In the genomic region with DNA sequence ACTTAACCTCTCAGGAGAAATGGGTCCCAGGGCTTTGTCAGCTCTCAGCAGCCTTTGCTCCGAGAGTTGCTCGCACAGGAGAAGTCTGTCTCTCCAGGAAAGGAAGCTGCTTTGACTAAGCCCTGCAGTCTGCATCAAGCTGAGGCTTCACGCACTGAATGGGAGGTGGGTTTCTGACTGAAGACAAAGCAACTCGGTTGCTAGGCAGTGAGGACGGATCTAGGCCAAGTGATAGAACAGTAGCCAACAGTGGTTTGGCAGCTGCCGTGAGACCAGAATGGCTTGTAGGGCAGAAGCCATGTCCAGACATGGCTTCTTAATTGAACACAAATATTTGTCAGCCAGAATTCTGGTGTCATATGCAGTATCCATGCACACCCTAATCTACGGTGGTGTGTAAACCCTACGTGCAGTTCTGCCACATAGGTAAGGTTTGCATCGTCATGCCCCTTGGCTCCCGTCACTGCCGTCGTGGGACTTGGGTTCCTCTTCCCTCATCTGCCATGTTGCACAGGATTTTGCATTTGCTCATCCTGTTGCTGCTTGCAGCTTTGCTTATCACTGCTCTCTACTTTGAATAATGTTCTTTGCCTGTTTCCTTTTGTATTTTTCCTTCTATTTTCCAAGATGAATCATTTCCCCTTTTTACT, we compare ENCODE assay signal across 13 mouse cellular contexts.
DNase-seq lines count a peak whose midpoint lies in the region; ATAC-seq and TF ChIP-seq lines count a peak whose summit lies in the region.
"Had no signal": no experiment of that assay in that cellular context is flagged by ENCODE, and none has a peak within 500 bp of the region (broad histone marks: within the 10 kb centered on the region; RNA-seq: fewer than 3 reads in every experiment).

No protein-coding gene starts in this region.

- H3K4me3 ChIP-seq in MEL (ENCODE audit: control insufficient read depth in 1 of 2, insufficient read depth in 1 of 2, low read depth in 2 of 2, low read length in 2 of 2): peak overlapping the region in 1 of 2 experiments; percentile 13; a peak in 1 of 4 replicates
- H3K4me3 ChIP-seq: embryonic facial prominence, embryonic 12.5 days had no signal

- peak in 1 of 2 experiments; percentile 40; a peak in 3 of 4 replicates for TF ChIP-seq EP300 in MEL (IDR thresholded peaks at IDR 0.05; ENCODE audit: low read depth in 1 of 2, low read length in 2 of 2)

- no peaks in the 10 kb centered on the region for H3K9me3 ChIP-seq in MEL (replicated peaks; ENCODE audit: insufficient read depth, low read length)
- H3K9me3 ChIP-seq: embryonic facial prominence, embryonic 12.5 days had no signal

- TF ChIP-seq CTCF in MEL (IDR thresholded peaks at IDR 0.05 in 2 of 3, conservative IDR thresholded peaks at IDR 0.05 in 1 of 3; ENCODE audit: control insufficient read depth in 1 of 3, insufficient read depth in 1 of 3, low read depth in 2 of 3, low read length in 3 of 3, poor library complexity in 1 of 3, severe bottlenecking in 1 of 3): no peak

- H3K9ac ChIP-seq in MEL (ENCODE audit: control insufficient read depth, low read depth, low read length, poor library complexity, severe bottlenecking): no peak overlapping the region
- H3K9ac ChIP-seq: embryonic facial prominence, embryonic 12.5 days; liver, postnatal 0 days had no signal

- no peak for TF ChIP-seq POLR2A in MEL (IDR thresholded peaks at IDR 0.05; ENCODE audit: control insufficient read depth in 1 of 2, insufficient read depth in 1 of 2, low read depth in 1 of 2, low read length in 2 of 2, poor library complexity in 1 of 2)

- intact Hi-C loops in heart, postnatal 10 days (cut with DNase I): no loop called here

- no peak for TF ChIP-seq RAD21 in MEL (IDR thresholded peaks at IDR 0.05; ENCODE audit: low read depth, low read length)

- peaks cover 40 to 49% of the 10 kb centered on the region in 2 experiments for H3K4me1 ChIP-seq in MEL (ENCODE audit: control insufficient read depth in 1 of 2, insufficient read depth in 2 of 2, low read length in 2 of 2)

- peak overlapping the region; percentile 32 for H3K27ac ChIP-seq in MEL (ENCODE audit: control insufficient read depth, low read depth, low read length)
- H3K27ac ChIP-seq: embryonic facial prominence, embryonic 12.5 days had no signal

- no peaks in the 10 kb centered on the region for H3K27me3 ChIP-seq in MEL (ENCODE audit: control insufficient read depth in 1 of 2, insufficient read depth in 2 of 2, low read length in 2 of 2)
- H3K27me3 ChIP-seq: CH12.LX; embryonic facial prominence, embryonic 12.5 days had no signal

- peaks cover 0 to 51% of the 10 kb centered on the region in 2 experiments; a peak in 3 of 4 replicates for H3K36me3 ChIP-seq in MEL (ENCODE audit: control insufficient read depth in 1 of 2, insufficient read depth in 2 of 2, low read length in 2 of 2)
- H3K36me3 ChIP-seq: embryonic facial prominence, embryonic 12.5 days had no signal

- peak; percentile 57; the same call in 1 of the 2 replicates for ATAC-seq in megakaryocyte-erythroid progenitor cell, adult 5-6 weeks (replicated peaks; ENCODE audit: low FRiP score, low TSS enrichment, poor library complexity, severe bottlenecking)
- ATAC-seq: liver, postnatal 0 days had no signal

- DNase-seq in heart, postnatal 10 days: peak; percentile 62 to 63
- DNase-seq in heart, adult 8-10 months (ENCODE audit: low spot score): no peak
- peak; percentile 77 for DNase-seq in MEL (ENCODE audit: low read depth, low spot score)
- DNase-seq in adipocyte (ENCODE audit: low spot score): peak; percentile 93
- DNase-seq in T-cell, adult 2 months (ENCODE audit: low spot score): no peak
- DNase-seq in layer of hippocampus, adult 18-20 months (ENCODE audit: low spot score in 2 of 2): no peak
- DNase-seq in layer of hippocampus, adult 9-10 months (ENCODE audit: low spot score): no peak
- DNase-seq: cerebellum, adult 9-10 months; kidney, adult 11 months; liver, postnatal 0 days had no signal

- no peaks in the 10 kb centered on the region for H3K79me2 ChIP-seq in MEL (ENCODE audit: control insufficient read depth, insufficient read depth, low read length, poor library complexity)

TF ChIP-seq in MEL, 35 proteins besides CTCF, POLR2A, EP300 and RAD21:
- TF ChIP-seq MXI1 (IDR thresholded peaks at IDR 0.05; ENCODE audit: low read depth, low read length): 0 out of 2 replicates have a peak, but pooled peaks have one; percentile 44
- TF ChIP-seq POLR2AphosphoS2 (IDR thresholded peaks at IDR 0.05; ENCODE audit: low read length): no peak
- peak; percentile 44; the same call in 1 of the 2 replicates for TF ChIP-seq SIN3A (IDR thresholded peaks at IDR 0.05; ENCODE audit: low read length)
- 0 out of 2 replicates have a peak, but pooled peaks have one; percentile 7 for TF ChIP-seq HCFC1 (IDR thresholded peaks at IDR 0.05; ENCODE audit: low read depth, low read length)
- TF ChIP-seq ETS1 (IDR thresholded peaks at IDR 0.05; ENCODE audit: low read depth, low read length): peak; percentile 66; the same call in 1 of the 2 replicates
- TF ChIP-seq MYB (IDR thresholded peaks at IDR 0.05; ENCODE audit: low read depth, low read length): no peak
- TF ChIP-seq CHD1 (IDR thresholded peaks at IDR 0.05; ENCODE audit: low read depth, low read length): 0 out of 2 replicates have a peak, but pooled peaks have one; percentile 64

Comparison
In these comparisons a context has a peak if more than half of its experiments do, and no peak if none do; other contexts are left out.
1. DNase-seq: peak in heart, postnatal 10 days (2 of 2), MEL (single experiment) and adipocyte (single experiment); none in heart, adult 8-10 months (single experiment), T-cell, adult 2 months (single experiment), layer of hippocampus, adult 18-20 months (0 of 2) and layer of hippocampus, adult 9-10 months (single experiment).